Mouse (Mus musculus) intestine, embryonic 16.5 days (tissue): ENCODE data around the gene Gm17416. TPM values are rescaled to one million over a fixed set of nuclear protein-coding genes. Genes with fewer than 3 reads are reported as not detected.

ENCODE experiments used
- ATAC-seq: fragments of 200-750 bp; cut with Nextera tagmentation; 2 replicates; pipeline ENCODE4 v1.8.0; 2017; ENCODE audit warnings: moderate TSS enrichment, moderate library complexity
- H3K27ac ChIP-seq: fragments of 300-500 bp; sonication (generic); 2 replicates; pipeline ENCODE4 v1.5.1; 2014; ENCODE audit warnings: mild to moderate bottlenecking, low read length
- H3K27me3 ChIP-seq: fragments of 300-500 bp; sonication (generic); replicated peaks from 2 replicates; pipeline ENCODE4 v1.6.1; 2014; ENCODE audit warnings: low read length, control low read depth, mixed read lengths; ENCODE audit not compliant: control insufficient read depth, insufficient read depth
- H3K36me3 ChIP-seq: fragments of 300-500 bp; sonication (generic); 2 replicates; pipeline ENCODE4 v1.6.1; 2014; ENCODE audit warnings: low read length, control low read depth; ENCODE audit not compliant: control insufficient read depth, insufficient read depth
- H3K4me1 ChIP-seq: fragments of 300-500 bp; sonication (generic); 2 replicates; pipeline ENCODE4 v1.6.1; 2014; ENCODE audit warnings: low read length, control low read depth, mixed read lengths; ENCODE audit not compliant: control insufficient read depth, insufficient read depth
- H3K4me2 ChIP-seq: fragments of 300-500 bp; sonication (generic); 2 replicates; pipeline ENCODE4 v1.6.1; 2014; ENCODE audit warnings: low read depth, low read length, control low read depth
- H3K4me3 ChIP-seq: fragments of 300-500 bp; sonication (generic); 2 replicates; pipeline ENCODE4 v1.5.1; 2014; ENCODE audit warnings: mild to moderate bottlenecking, low read length
- H3K9ac ChIP-seq: fragments of 300-500 bp; sonication (generic); 2 replicates; pipeline ENCODE4 v1.6.1; 2014; ENCODE audit warnings: low read depth, low read length
- H3K9me3 ChIP-seq: fragments of 300-500 bp; sonication (generic); 2 replicates; pipeline ENCODE4 v1.6.1; 2016; ENCODE audit warnings: low read length, control low read depth; ENCODE audit not compliant: control insufficient read depth
- WGBS: fragments of 180-500 bp; shearing (Covaris S2); extraction: QIAGEN DNeasy Blood & Tissue Kit; methylation state at CpG from one replicate; pipeline ENCODE4 v1.1.7; 2014; 5-methylcytosine and 5-hydroxymethylcytosine counted together
- polyA plus RNA-seq: library from polyadenylated mRNA; unstranded; fragments of >200 nt; fragmentation: Nextera tagmentation; extraction: Ambion mirVana; gene quantifications from 2 replicates; pipeline ENCODE4 v1.2.1, GENCODE M21; 2015

Gene Gm17416
- polyA plus RNA-seq, 1 experiment from 2014 or later, result not detected

- no peak within 1 kb of the TSS for H3K27ac ChIP-seq
- H3K9me3 ChIP-seq, result no peaks in the 10 kb centered on the region
- H3K27me3 ChIP-seq, result no peaks in the 10 kb centered on the region
- no peak within 1 kb of the TSS for H3K9ac ChIP-seq
- WGBS, result 62% methylated on average over 7 of the region's 7 CpGs
- no peak within 1 kb of the TSS for H3K4me2 ChIP-seq
- no peak for ATAC-seq
- no peaks in the 10 kb centered on the region for H3K4me1 ChIP-seq
- no peak within 1 kb of the TSS for H3K4me3 ChIP-seq
- H3K36me3 ChIP-seq, result no peaks in the 10 kb centered on the region
Measured at GRCm38 (mm10) chr2:152599299-152599698, 30.2 kb downstream of the Gm17416 start, which contains the start of gene Defb45. Gene Defb45 (minus strand): TSS chr2:152599399.

DNA sequence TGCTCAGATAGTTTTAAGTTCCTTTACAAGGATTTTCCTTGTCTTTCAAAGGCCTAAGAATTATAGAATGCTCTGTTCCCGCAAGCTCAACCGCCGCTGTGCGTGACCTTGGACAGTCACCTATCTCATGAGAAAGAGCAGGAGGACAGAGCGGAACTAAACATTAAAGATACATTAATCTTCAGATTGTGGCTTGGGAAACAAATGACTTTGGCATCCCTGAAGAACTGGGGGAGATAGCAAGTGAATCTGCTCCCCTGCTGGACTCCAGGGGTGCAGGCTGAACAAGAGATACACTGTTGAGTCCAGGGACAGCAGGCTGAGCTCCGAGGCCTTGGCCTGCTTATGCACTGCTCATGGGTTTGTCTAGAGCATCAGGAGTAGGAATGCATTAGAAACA is 30.9 kb downstream of the Gm17416 start:
- H3K9me3 ChIP-seq, result no peaks in the 10 kb centered on the region
- no peak for ATAC-seq

GRCm38 (mm10) chr2:152601275-152601960 is 32.3 kb downstream of the Gm17416 start:
- Histone ChIP-seq H3K4me1 (no peaks in the 10 kb centered on the region), H3K4me3 (no peak overlapping the region), H3K9me3 (no peaks in the 10 kb centered on the region), H3K27ac (no peak overlapping the region), H3K27me3 (no peaks in the 10 kb centered on the region), H3K36me3 (no peaks in the 10 kb centered on the region), H3K4me2 (no peak overlapping the region), H3K9ac (no peak overlapping the region)
- WGBS, result 74% methylated on average over 4 of the region's 4 CpGs
- ATAC-seq, result no peak

More for the DNA sequence above, 30.9 kb downstream of the Gm17416 start:
- Histone ChIP-seq H3K4me3 (no peak overlapping the region), H3K27me3 (no peaks in the 10 kb centered on the region), H3K27ac (no peak overlapping the region), H3K36me3 (no peaks in the 10 kb centered on the region), H3K9ac (no peak overlapping the region), H3K4me1 (no peaks in the 10 kb centered on the region), H3K4me2 (no peak overlapping the region)
- WGBS, result 60% methylated on average over 6 of the region's 6 CpGs

GRCm38 (mm10) chr2:152604057-152604456 is 34.9 kb downstream of the Gm17416 start, which contains the start of gene Defb36:
Gene Defb36 (plus strand): TSS chr2:152604327.
- Histone ChIP-seq H3K4me1 (no peaks in the 10 kb centered on the region), H3K4me3 (no peak within 1 kb of the TSS), H3K9ac (no peak within 1 kb of the TSS), H3K9me3 (no peaks in the 10 kb centered on the region), H3K27me3 (no peaks in the 10 kb centered on the region), H3K27ac (no peak within 1 kb of the TSS), H3K4me2 (no peak within 1 kb of the TSS), H3K36me3 (no peaks in the 10 kb centered on the region)
- ATAC-seq, result no peak
- 75% methylated on average over 15 of the region's 15 CpGs for WGBS

- no peak for ATAC-seq
- H3K27ac ChIP-seq, result no peak overlapping the region
Measured at GRCm38 (mm10) chr2:152607746-152608145, 38.6 kb downstream of the Gm17416 start.

GRCm38 (mm10) chr2:152608719-152609118 is 39.6 kb downstream of the Gm17416 start:
- no peak overlapping the region for H3K27ac ChIP-seq
- H3K9me3 ChIP-seq, result no peaks in the 10 kb centered on the region
- H3K36me3 ChIP-seq, result no peaks in the 10 kb centered on the region
- H3K4me1 ChIP-seq, result no peaks in the 10 kb centered on the region
- no peak overlapping the region for H3K4me2 ChIP-seq
- H3K9ac ChIP-seq, result no peak overlapping the region
- H3K27me3 ChIP-seq, result no peaks in the 10 kb centered on the region
- WGBS, result 92% methylated on average over 1 of the region's 1 CpGs
- H3K4me3 ChIP-seq, result no peak overlapping the region
- no peak for ATAC-seq

More at GRCm38 (mm10) chr2:152607746-152608145, 38.6 kb downstream of the Gm17416 start:
- no peak overlapping the region for H3K4me2 ChIP-seq
- H3K4me3 ChIP-seq, result no peak overlapping the region
- H3K27me3 ChIP-seq, result no peaks in the 10 kb centered on the region
- H3K4me1 ChIP-seq, result no peaks in the 10 kb centered on the region
- H3K9ac ChIP-seq, result no peak overlapping the region
- WGBS, result 41% methylated on average over 6 of the region's 6 CpGs
- no peaks in the 10 kb centered on the region for H3K36me3 ChIP-seq
- no peaks in the 10 kb centered on the region for H3K9me3 ChIP-seq

DNA sequence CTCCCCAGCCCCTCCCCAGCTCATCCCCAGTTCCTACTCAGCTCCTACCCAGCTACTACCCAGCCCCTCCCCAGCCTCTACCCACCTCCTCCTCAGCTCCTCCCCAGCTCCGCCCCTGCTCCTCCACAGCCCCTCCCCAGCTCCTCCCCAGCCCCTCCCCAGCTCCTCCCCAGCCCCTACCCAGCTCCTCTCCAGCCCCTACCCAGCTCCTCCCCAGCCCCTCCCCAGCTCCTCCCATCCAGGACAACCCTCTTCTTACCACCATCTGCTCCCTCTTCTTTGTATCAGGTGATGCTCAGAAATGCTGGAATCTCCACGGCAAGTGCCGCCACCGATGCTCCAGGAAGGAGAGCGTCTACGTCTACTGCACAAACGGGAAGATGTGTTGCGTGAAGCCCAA is 43.1 kb downstream of the Gm17416 start:
- H3K27me3 ChIP-seq, result no peaks in the 10 kb centered on the region
- ATAC-seq, result no peak
- no peak overlapping the region for H3K4me3 ChIP-seq
- no peak overlapping the region for H3K4me2 ChIP-seq
- no peaks in the 10 kb centered on the region for H3K36me3 ChIP-seq
- WGBS, result 36% methylated on average over 8 of the region's 8 CpGs
- H3K9ac ChIP-seq, result no peak overlapping the region
- no peak overlapping the region for H3K27ac ChIP-seq
- no peaks in the 10 kb centered on the region for H3K9me3 ChIP-seq
- no peaks in the 10 kb centered on the region for H3K4me1 ChIP-seq

DNA sequence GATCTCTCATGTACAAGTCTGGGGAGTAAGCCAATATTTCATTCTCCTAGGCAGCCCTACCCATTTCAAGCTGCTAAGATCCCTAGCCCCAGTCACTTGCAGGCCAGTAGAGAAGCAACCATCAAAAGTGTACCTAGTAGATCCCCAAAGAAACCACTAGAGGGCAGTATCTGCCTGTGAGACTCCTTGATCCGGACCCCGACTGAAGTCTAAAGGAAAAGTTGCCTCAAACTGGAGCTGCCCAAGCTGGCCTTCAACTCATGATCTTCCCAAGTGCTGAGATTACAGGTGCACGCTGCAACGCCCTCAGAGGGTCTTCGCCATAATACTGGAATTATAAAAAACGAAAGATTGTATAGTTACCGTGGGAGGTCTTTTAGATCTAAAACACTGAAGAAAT is 46.4 kb downstream of the Gm17416 start:
- no peaks in the 10 kb centered on the region for H3K27me3 ChIP-seq
- H3K9ac ChIP-seq, result no peak overlapping the region
- H3K27ac ChIP-seq, result no peak overlapping the region
- H3K4me1 ChIP-seq, result no peaks in the 10 kb centered on the region
- H3K36me3 ChIP-seq, result no peaks in the 10 kb centered on the region
- H3K4me2 ChIP-seq, result no peak overlapping the region
- H3K4me3 ChIP-seq, result no peak overlapping the region
- ATAC-seq, result peak; percentile 76; the same call in 1 of the 2 replicates
- H3K9me3 ChIP-seq, result no peaks in the 10 kb centered on the region
- 10% methylated on average over 7 of the region's 7 CpGs for WGBS

DNA sequence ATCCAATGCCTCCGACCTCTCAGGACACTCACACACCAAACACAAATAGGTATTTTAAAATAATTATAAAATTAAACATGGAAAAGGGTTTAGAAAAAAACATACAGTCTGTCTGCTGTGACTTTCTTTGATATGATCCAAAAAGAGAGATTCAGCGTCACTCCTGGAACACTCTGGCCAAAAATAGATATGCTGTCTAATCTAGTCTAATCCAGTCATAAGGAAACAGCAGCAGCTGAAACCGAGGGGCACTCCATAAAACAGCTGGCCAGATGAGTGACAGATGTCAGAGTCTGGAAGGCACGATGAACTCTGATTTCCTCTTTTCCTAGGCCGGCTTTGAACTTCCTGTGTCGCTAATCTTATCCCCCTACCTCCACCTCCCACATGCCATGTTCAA is 47.3 kb downstream of the Gm17416 start:
- no peak overlapping the region for H3K9ac ChIP-seq
- WGBS, result 76% methylated on average over 6 of the region's 6 CpGs
- no peak overlapping the region for H3K27ac ChIP-seq
- no peaks in the 10 kb centered on the region for H3K9me3 ChIP-seq
- no peak overlapping the region for H3K4me3 ChIP-seq
- ATAC-seq, result no peak
- H3K4me2 ChIP-seq, result no peak overlapping the region
- no peaks in the 10 kb centered on the region for H3K4me1 ChIP-seq
- H3K27me3 ChIP-seq, result no peaks in the 10 kb centered on the region
- no peaks in the 10 kb centered on the region for H3K36me3 ChIP-seq

GRCm38 (mm10) chr2:152617374-152617773 is 48.2 kb downstream of the Gm17416 start:
- no peaks in the 10 kb centered on the region for H3K4me1 ChIP-seq
- ATAC-seq, result no peak
- 61% methylated on average over 5 of the region's 5 CpGs for WGBS
- H3K9ac ChIP-seq, result no peak overlapping the region
- no peaks in the 10 kb centered on the region for H3K27me3 ChIP-seq
- no peak overlapping the region for H3K27ac ChIP-seq
- H3K9me3 ChIP-seq, result no peaks in the 10 kb centered on the region
- no peaks in the 10 kb centered on the region for H3K36me3 ChIP-seq
- H3K4me3 ChIP-seq, result no peak overlapping the region
- H3K4me2 ChIP-seq, result no peak overlapping the region
